In the genomic region with DNA sequence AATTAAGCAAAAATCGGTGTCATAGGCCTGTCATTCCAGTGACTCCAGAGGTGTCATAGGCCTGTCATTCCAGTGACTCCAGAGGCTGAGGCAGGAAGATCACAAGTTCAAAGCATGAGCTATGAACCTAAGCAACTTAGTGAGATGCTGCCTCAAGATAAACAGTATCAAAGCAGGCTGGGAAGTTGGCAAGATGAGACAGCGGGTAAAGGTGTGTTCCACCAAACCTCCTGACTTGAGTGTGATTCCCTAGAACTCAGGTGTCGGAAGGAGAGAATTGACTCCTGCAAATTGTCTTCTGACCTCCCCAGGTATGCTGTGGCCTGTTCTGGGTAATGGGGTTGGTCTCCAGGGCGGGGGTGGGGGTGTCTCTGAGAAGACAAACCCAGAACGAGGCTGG, we compare ENCODE assay signal across 8 mouse cellular contexts. TPM values are rescaled to one million over a fixed set of nuclear protein-coding genes. Genes with fewer than 3 reads are reported as not detected.
DNase-seq lines count a peak whose midpoint lies in the region; ATAC-seq and TF ChIP-seq lines count a peak whose summit lies in the region.

A gene (plus strand): TSS at position 130 of the 400 bp plus-strand sequence.

- WGBS in lung, embryonic 14.5 days = 74% methylated on average over 5 of the region's 5 CpGs
- WGBS in embryonic facial prominence, embryonic 10.5 days = 83% methylated on average over 5 of the region's 5 CpGs
- 76% methylated on average over 5 of the region's 5 CpGs for WGBS in heart, embryonic 14.5 days
- WGBS in neural tube, embryonic 12.5 days = 86% methylated on average over 5 of the region's 5 CpGs

- no peak within 1 kb of the TSS for H3K4me2 ChIP-seq in lung, embryonic 14.5 days
- H3K4me2 ChIP-seq in heart, embryonic 14.5 days (ENCODE audit: low read length) = no peak within 1 kb of the TSS
- no peak within 1 kb of the TSS for H3K4me2 ChIP-seq in neural tube, embryonic 12.5 days (replicated peaks)

- no peak for ATAC-seq in lung, embryonic 14.5 days (ENCODE audit: insufficient read depth)
- no peak for ATAC-seq in heart, embryonic 14.5 days (ENCODE audit: insufficient number of reproducible peaks, insufficient read depth, low FRiP score, low read depth)
- no peak for ATAC-seq in neural tube, embryonic 12.5 days (ENCODE audit: low FRiP score, low read depth)

- no peaks in the 10 kb centered on the region for H3K9me3 ChIP-seq in lung, embryonic 14.5 days (ENCODE audit: low read depth, low read length)
- H3K9me3 ChIP-seq in embryonic facial prominence, embryonic 10.5 days = no peaks in the 10 kb centered on the region
- no peaks in the 10 kb centered on the region for H3K9me3 ChIP-seq in heart, embryonic 14.5 days (ENCODE audit: control insufficient read depth, low read length)
- no peaks in the 10 kb centered on the region for H3K9me3 ChIP-seq in neural tube, embryonic 12.5 days

- no peak within 1 kb of the TSS for H3K4me3 ChIP-seq in lung, embryonic 14.5 days (ENCODE audit: low read depth, low read length)
- H3K4me3 ChIP-seq in embryonic facial prominence, embryonic 10.5 days = no peak within 1 kb of the TSS
- no peak within 1 kb of the TSS for H3K4me3 ChIP-seq in heart, embryonic 14.5 days (ENCODE audit: control insufficient read depth in 1 of 2, insufficient read depth in 1 of 2, low read depth in 1 of 2, low read length in 2 of 2)
- H3K4me3 ChIP-seq in neural tube, embryonic 12.5 days = no peak within 1 kb of the TSS

- no peak within 1 kb of the TSS for H3K9ac ChIP-seq in lung, embryonic 14.5 days
- no peak within 1 kb of the TSS for H3K9ac ChIP-seq in heart, embryonic 14.5 days (ENCODE audit: low read length)
- H3K9ac ChIP-seq in neural tube, embryonic 12.5 days = no peak within 1 kb of the TSS

- intact Hi-C loops in left cerebral cortex, postnatal 14 days (cut with DNase I) = no loop called here

- no peak within 1 kb of the TSS for H3K27ac ChIP-seq in lung, embryonic 14.5 days (ENCODE audit: low read depth)
- no peak within 1 kb of the TSS for H3K27ac ChIP-seq in embryonic facial prominence, embryonic 10.5 days (replicated peaks)
- H3K27ac ChIP-seq in heart, embryonic 14.5 days (replicated peaks in 1 of 2; ENCODE audit: control insufficient read depth in 1 of 2, insufficient read depth in 1 of 2, low read depth in 2 of 2, low read length in 2 of 2) = no peak within 1 kb of the TSS
- no peak within 1 kb of the TSS for H3K27ac ChIP-seq in neural tube, embryonic 12.5 days

- H3K27me3 ChIP-seq in lung, embryonic 14.5 days (ENCODE audit: insufficient read depth, low read length) = no peaks in the 10 kb centered on the region
- no peaks in the 10 kb centered on the region for H3K27me3 ChIP-seq in embryonic facial prominence, embryonic 10.5 days (replicated peaks; ENCODE audit: low read depth, poor library complexity, severe bottlenecking)
- no peaks in the 10 kb centered on the region for H3K27me3 ChIP-seq in heart, embryonic 14.5 days (ENCODE audit: control insufficient read depth, insufficient read depth, low read length)
- H3K27me3 ChIP-seq in neural tube, embryonic 12.5 days (replicated peaks) = no peaks in the 10 kb centered on the region

- H3K36me3 ChIP-seq in lung, embryonic 14.5 days (ENCODE audit: insufficient read depth) = peaks cover 32% of the 10 kb centered on the region
- H3K36me3 ChIP-seq in embryonic facial prominence, embryonic 10.5 days (replicated peaks) = peaks cover 32% of the 10 kb centered on the region
- H3K36me3 ChIP-seq in heart, embryonic 14.5 days (ENCODE audit: control insufficient read depth, insufficient read depth, low read length) = peaks cover 34% of the 10 kb centered on the region
- peaks cover 20% of the 10 kb centered on the region for H3K36me3 ChIP-seq in neural tube, embryonic 12.5 days

- TF ChIP-seq CTCF in lung, embryonic 14.5 days (IDR thresholded peaks at IDR 0.05; ENCODE audit: low read depth) = no peak

- H3K4me1 ChIP-seq in lung, embryonic 14.5 days (ENCODE audit: insufficient read depth) = no peaks in the 10 kb centered on the region
- H3K4me1 ChIP-seq in embryonic facial prominence, embryonic 10.5 days = peaks cover 29% of the 10 kb centered on the region
- H3K4me1 ChIP-seq in heart, embryonic 14.5 days (ENCODE audit: control insufficient read depth in 2 of 2, insufficient read depth in 2 of 2, low read length in 2 of 2) = peaks cover 2 to 3% of the 10 kb centered on the region in 2 experiments; a peak in 2 of 4 replicates
- H3K4me1 ChIP-seq in neural tube, embryonic 12.5 days = peaks cover 6% of the 10 kb centered on the region

- no peak for DNase-seq in lung, embryonic 14.5 days
- no peak for DNase-seq in lung, postnatal 36 days
- no peak for DNase-seq in embryonic facial prominence, embryonic 10.5 days (ENCODE audit: low spot score)
- no peak for DNase-seq in left cerebral cortex, postnatal 14 days (ENCODE audit: low spot score in 2 of 2)
- no peak for DNase-seq in cerebellum, adult 11 months
- no peak for DNase-seq in frontal cortex, postnatal 10 days (ENCODE audit: low spot score in 2 of 2)

RNA-seq across cellular contexts. Expression of the gene that starts here (rescaled TPM):
- 70.9 and 81.7 TPM in 2 replicates for polyA plus RNA-seq in lung, embryonic 14.5 days (2014; fragmentation: Nextera tagmentation; extraction: Ambion mirVana)
- 79.1 and 89.3 TPM in 2 replicates for polyA plus RNA-seq in embryonic facial prominence, embryonic 10.5 days (2016; fragmentation: Nextera tagmentation; extraction: Ambion mirVana)
- 53.0 and 64.3 TPM in 2 replicates for polyA plus RNA-seq in heart, embryonic 14.5 days (2014; fragmentation: Nextera tagmentation; extraction: Ambion mirVana)
- total RNA-seq in left cerebral cortex, postnatal 14 days (2021) = 10 to 100 TPM; 29.2 to 29.7 TPM
- polyA plus RNA-seq in neural tube, embryonic 12.5 days (2016; fragmentation: Nextera tagmentation; extraction: Ambion mirVana) = 74.1 and 77.7 TPM in 2 replicates
